Mouse (Mus musculus) embryonic fibroblast, embryonic 13.5 days (primary cell): ENCODE results near the gene 2610301B20Rik. TPM values are rescaled to one million over a fixed set of nuclear protein-coding genes. Genes with fewer than 3 reads are reported as not detected.

Experiments
- H3K27ac ChIP-seq: 2 replicates; pipeline ENCODE4 v1.5.1; 2012; ENCODE audit warnings: low read length, control low read depth, inconsistent platforms; ENCODE audit not compliant: insufficient read depth
- H3K4me1 ChIP-seq: 2 replicates; pipeline ENCODE4 v1.6.1; 2011; ENCODE audit warnings: low read length; ENCODE audit not compliant: control insufficient read depth, insufficient read depth
- H3K4me3 ChIP-seq: 2 replicates; pipeline ENCODE4 v1.5.1; 2011; ENCODE audit warnings: mild to moderate bottlenecking, control low read depth, low read length; ENCODE audit not compliant: insufficient read depth
- CTCF ChIP-seq: IDR thresholded peaks from 2 replicates; pipeline ENCODE4 v1.5.1; 2011; ENCODE audit warnings: mild to moderate bottlenecking, control low read depth, low read length, moderate library complexity, borderline replicate concordance; ENCODE audit not compliant: insufficient read depth
- POLR2A ChIP-seq: IDR thresholded peaks from 2 replicates; pipeline ENCODE4 v1.6.1; 2011; ENCODE audit warnings: low read depth, mild to moderate bottlenecking, control low read depth, low read length, moderate library complexity
- polyA plus RNA-seq: library from polyadenylated mRNA; stranded (reverse); fragments of >200 nt; gene quantifications from 2 replicates; pipeline ENCODE4 v1.2.4, GENCODE M21; 2011; ENCODE audit warnings: low read depth; ENCODE audit not compliant: missing spikeins, insufficient read length

Gene 2610301B20Rik
- polyA plus RNA-seq, 1 experiment: 23.8 TPM

GRCm38 (mm10) chr4:10872231-10872630 lies 2.1 kb upstream of the 2610301B20Rik start:
- Histone ChIP-seq H3K4me1 (0 out of 2 replicates have a peak, but pooled peaks cover 2% of the 10 kb centered on the region), H3K27ac (no peak overlapping the region), H3K4me3 (no peak overlapping the region)
- no peak for TF ChIP-seq POLR2A
- TF ChIP-seq CTCF: no peak

- H3K4me3 ChIP-seq: peak overlapping the region; percentile 85
- 0 out of 2 replicates have a peak, but pooled peaks cover 2% of the 10 kb centered on the region for H3K4me1 ChIP-seq
- H3K27ac ChIP-seq: 0 out of 2 replicates have a peak overlapping the region, but pooled peaks have one; percentile 19
- TF ChIP-seq CTCF (no peak), POLR2A (no peak)
These were observed 1.4 kb upstream of the 2610301B20Rik start for GRCm38 (mm10) chr4:10872685-10873539.

GRCm38 (mm10) chr4:10873549-10873919 lies 764 bp upstream of the 2610301B20Rik start:
- H3K4me1 ChIP-seq: 0 out of 2 replicates have a peak, but pooled peaks cover 2% of the 10 kb centered on the region
- 0 out of 2 replicates have a peak overlapping the region, but pooled peaks have one; percentile 19 for H3K27ac ChIP-seq
- peak overlapping the region; percentile 85 for H3K4me3 ChIP-seq
- no peak for TF ChIP-seq POLR2A
- TF ChIP-seq CTCF: no peak

GRCm38 (mm10) chr4:10874718-10875121 lies 422 bp downstream of the 2610301B20Rik start:
- Histone ChIP-seq H3K4me3 (peak overlapping the region; percentile 85), H3K27ac (peak overlapping the region; percentile 74)
- no peak; the same call in 1 of the 2 replicates for TF ChIP-seq POLR2A
- no peak for TF ChIP-seq CTCF

DNA sequence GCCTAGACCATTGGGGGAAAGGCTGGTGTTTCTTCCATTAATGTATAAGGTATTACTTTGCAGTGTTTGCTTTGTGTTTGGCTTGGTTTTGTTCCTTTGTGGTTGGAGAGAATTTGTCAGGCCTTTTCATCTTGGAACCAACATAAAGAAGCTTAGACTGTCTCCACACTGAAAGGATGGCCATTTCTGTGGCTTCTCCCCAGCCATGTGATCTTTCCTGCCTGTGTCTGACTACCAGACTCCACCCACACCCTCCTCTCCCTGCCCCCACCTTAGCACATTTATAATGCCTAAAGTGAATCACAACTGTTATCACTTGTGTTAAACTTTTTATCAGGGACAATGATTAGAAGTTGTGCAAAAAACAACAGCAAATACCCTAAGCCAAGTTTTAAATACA lies 1.1 kb downstream of the 2610301B20Rik start:
- TF ChIP-seq CTCF: no peak
- peak; percentile 61; the same call in 1 of the 2 replicates for TF ChIP-seq POLR2A
- Histone ChIP-seq H3K4me1 (0 out of 2 replicates have a peak, but pooled peaks cover 2% of the 10 kb centered on the region), H3K4me3 (peak overlapping the region; percentile 85), H3K27ac (peak overlapping the region; percentile 39; the same call in 1 of the 2 replicates)

More at GRCm38 (mm10) chr4:10874718-10875121, 422 bp downstream of the 2610301B20Rik start:
- H3K4me1 ChIP-seq: 0 out of 2 replicates have a peak, but pooled peaks cover 2% of the 10 kb centered on the region

DNA sequence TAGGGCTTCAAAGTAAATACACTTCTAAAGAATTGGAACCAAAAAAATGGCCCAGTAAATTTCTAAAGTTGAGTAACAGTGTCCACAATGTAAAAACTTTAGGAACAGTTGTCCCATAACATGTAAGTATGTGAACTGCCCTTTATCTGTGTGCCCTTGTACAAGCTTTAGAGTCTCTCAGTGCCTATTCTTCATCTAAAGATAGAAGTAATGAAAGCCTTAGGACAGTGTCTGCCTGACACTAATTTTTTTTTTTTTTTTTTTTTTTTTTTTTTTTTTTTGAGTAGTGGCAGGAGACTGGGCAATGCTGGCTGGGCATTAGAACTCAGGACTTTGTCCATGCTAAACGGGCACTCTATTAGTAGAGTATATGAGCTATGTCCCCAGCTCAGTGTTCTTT lies 2.8 kb downstream of the 2610301B20Rik start:
- H3K4me3 ChIP-seq: no peak overlapping the region
- TF ChIP-seq CTCF (no peak), POLR2A (no peak)
- H3K4me1 ChIP-seq: 0 out of 2 replicates have a peak, but pooled peaks cover 2% of the 10 kb centered on the region
- H3K27ac ChIP-seq: no peak overlapping the region

DNA sequence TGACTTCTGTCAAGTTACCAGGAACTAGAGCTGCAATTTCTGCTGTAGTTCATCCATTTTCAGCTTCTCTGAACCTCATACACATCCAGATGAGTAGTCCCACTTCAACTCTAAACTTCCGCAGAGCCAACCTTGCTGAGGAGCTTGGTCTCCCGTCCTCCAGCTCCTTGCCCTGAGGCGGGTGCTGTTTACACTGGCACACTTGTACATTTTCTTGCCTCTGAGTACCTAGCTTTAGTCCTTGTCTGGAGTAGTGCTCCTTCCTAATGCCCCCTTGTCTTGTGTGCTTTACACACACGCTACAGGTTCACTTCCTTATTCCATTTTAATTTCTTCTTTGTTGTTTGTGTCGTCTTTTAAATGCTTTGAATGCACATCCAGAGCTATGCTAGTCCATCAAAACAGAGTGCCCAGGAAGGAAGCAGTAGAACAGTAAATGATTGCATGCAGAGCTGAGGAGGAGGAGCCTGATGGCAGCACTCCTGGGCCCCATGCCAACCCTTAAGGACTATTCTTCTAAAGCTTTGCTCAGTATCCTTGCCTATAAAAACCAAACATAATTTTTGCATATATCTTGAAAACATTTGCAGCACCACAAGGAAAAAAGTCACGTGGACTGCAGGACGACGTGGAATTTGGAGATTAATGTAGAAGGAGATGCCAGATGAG lies 9.6 kb downstream of the 2610301B20Rik start:
- no peaks in the 10 kb centered on the region for H3K4me1 ChIP-seq
- H3K27ac ChIP-seq: no peak overlapping the region
- H3K4me3 ChIP-seq: no peak overlapping the region
- TF ChIP-seq CTCF (no peak), POLR2A (no peak)

- no peaks in the 10 kb centered on the region for H3K4me1 ChIP-seq
- no peak overlapping the region for H3K4me3 ChIP-seq
- no peak overlapping the region for H3K27ac ChIP-seq
- TF ChIP-seq POLR2A: no peak
- no peak for TF ChIP-seq CTCF
These were observed 14.5 kb downstream of the 2610301B20Rik start for GRCm38 (mm10) chr4:10888835-10889234.

DNA sequence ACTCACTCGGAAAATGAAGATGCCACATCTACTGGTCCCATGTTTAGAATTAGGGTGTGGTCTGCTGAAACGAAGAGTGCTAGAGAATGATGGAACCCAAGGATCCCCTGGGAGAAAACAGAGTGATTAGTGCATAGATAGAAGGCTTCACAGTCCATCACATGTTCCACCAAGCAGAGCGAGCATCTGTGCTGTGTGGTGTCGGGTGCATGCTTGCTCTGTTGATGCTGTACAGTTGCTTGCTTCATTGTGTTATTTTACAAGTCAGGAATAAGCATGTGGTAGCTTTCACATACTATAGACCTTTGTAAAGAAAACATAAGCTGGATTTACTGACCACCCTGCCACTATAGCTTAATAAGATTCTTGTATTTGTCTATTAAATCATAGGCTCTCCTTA lies 22.0 kb downstream of the 2610301B20Rik start:
- TF ChIP-seq CTCF (no peak), POLR2A (no peak)
- H3K4me1 ChIP-seq: no peaks in the 10 kb centered on the region
- no peak overlapping the region for H3K4me3 ChIP-seq
- no peak overlapping the region for H3K27ac ChIP-seq

- Histone ChIP-seq H3K27ac (no peak overlapping the region), H3K4me1 (no peaks in the 10 kb centered on the region), H3K4me3 (no peak overlapping the region)
- no peak for TF ChIP-seq POLR2A
- TF ChIP-seq CTCF: no peak
These were observed 22.6 kb downstream of the 2610301B20Rik start for GRCm38 (mm10) chr4:10896859-10897258.
